Mouse (Mus musculus) MEL-GATA-1-ER (cell line): ENCODE results near the gene Clk3.

Experiments used
- DNase-seq: peaks from one replicate; pipeline ENCODE4 v3.0.0-alpha.2; 2012; ENCODE audit warnings: low read depth; ENCODE audit errors: extremely low read depth

Gene Clk3

GRCm38 (mm10) chr9:57770214-57770613 is 4.6 kb upstream of the Clk3 start:
- no peak for DNase-seq

GRCm38 (mm10) chr9:57769539-57770069 is 3.9 kb upstream of the Clk3 start:
- DNase-seq: no peak

GRCm38 (mm10) chr9:57767231-57767630 is 1.6 kb upstream of the Clk3 start:
- no peak for DNase-seq

GRCm38 (mm10) chr9:57766431-57766830 is 771 bp upstream of the Clk3 start:
- DNase-seq: no peak

GRCm38 (mm10) chr9:57764974-57765363 is 691 bp downstream of the Clk3 start:
- no peak for DNase-seq

- no peak for DNase-seq
Observed at GRCm38 (mm10) chr9:57764147-57764973, 1.3 kb downstream of the Clk3 start.

- DNase-seq: no peak
Observed at GRCm38 (mm10) chr9:57762563-57762991, 3.1 kb downstream of the Clk3 start.

- no peak for DNase-seq
Observed at GRCm38 (mm10) chr9:57761563-57762551, 3.8 kb downstream of the Clk3 start.

GRCm38 (mm10) chr9:57760416-57761146 is 5.1 kb downstream of the Clk3 start:
- no peak for DNase-seq

GRCm38 (mm10) chr9:57759289-57759688 is 6.4 kb downstream of the Clk3 start:
- no peak for DNase-seq

- no peak for DNase-seq
Observed at GRCm38 (mm10) chr9:57758528-57758927, 7.1 kb downstream of the Clk3 start.

- no peak for DNase-seq
Observed at GRCm38 (mm10) chr9:57757578-57757977, 8.1 kb downstream of the Clk3 start.

GRCm38 (mm10) chr9:57750901-57751300 is 14.8 kb downstream of the Clk3 start:
- no peak for DNase-seq

GRCm38 (mm10) chr9:57748831-57749230 is 16.8 kb downstream of the Clk3 start:
- no peak for DNase-seq

- DNase-seq: no peak
Observed at GRCm38 (mm10) chr9:57748137-57748536, 17.5 kb downstream of the Clk3 start.

- DNase-seq: no peak
Observed at GRCm38 (mm10) chr9:57747067-57747466, 18.6 kb downstream of the Clk3 start.

GRCm38 (mm10) chr9:57744462-57745091 is 21.1 kb downstream of the Clk3 start:
- peak; percentile 44 for DNase-seq

GRCm38 (mm10) chr9:57739863-57740262 is 25.8 kb downstream of the Clk3 start:
- DNase-seq: no peak

GRCm38 (mm10) chr9:57733606-57734005 is 32.1 kb downstream of the Clk3 start:
- no peak for DNase-seq

GRCm38 (mm10) chr9:57728312-57728711 is 37.3 kb downstream of the Clk3 start:
- no peak for DNase-seq

GRCm38 (mm10) chr9:57724701-57725100 is 41.0 kb downstream of the Clk3 start:
- DNase-seq: no peak
